Mouse (Mus musculus): ENCODE measurements around the gene Nt5c2. TPM values are rescaled to one million over a fixed set of nuclear protein-coding genes. Genes with fewer than 3 reads are reported as not detected.

Gene Nt5c2
- polyA plus RNA-seq (2012; rRNA removed), result 13.6 and 14.9 TPM in 2 replicates

GRCm38 (mm10) chr19:47014447-47015381 is at the start of gene Nt5c2, which contains the start of gene Ina:
Gene Nt5c2 (minus strand): TSS chr19:47015153.
Gene Ina (plus strand): TSS chr19:47014698.

DNA sequence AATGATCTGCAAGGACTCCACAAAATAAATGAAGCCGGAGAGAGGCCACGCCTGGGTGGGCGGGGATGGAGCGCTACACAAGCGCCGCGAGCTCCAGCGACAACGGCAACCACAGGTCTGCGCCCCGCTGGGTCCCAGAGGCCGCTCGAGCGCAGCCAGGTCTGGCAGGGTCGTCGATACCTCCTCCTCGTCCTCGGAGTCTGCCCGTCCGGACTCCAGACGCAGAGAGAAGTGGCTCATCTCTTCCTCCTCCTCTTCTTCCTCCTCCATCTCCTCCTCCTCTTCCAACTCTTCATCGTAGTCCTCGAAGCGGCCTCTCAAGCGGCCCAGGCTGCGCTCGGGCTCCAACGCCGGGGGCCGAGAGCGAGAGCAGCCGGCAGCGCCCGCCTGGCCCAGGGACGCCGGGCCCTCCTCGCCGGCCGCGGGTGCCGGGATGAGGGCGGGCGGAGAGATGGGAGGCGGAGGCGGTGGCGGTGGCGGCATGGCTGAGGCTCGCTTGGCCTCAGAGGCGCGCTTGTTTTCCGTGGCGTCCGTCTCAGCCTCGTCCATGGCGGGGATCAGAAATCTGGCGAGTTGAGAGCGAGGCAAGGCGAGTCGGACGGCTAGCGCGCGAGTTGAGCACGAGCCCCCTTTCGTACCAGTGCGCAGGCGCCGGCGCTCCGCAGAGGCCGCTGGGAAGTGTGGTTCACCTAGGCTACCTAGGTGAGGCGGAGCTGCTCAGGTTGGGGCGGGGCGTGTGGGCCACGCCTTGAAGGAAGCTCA is 35.5 kb upstream of the Nt5c2 start, which contains the start of gene Pcgf6:
Gene Pcgf6, minus strand, starts transcription at position 636 of the 762 bp plus-strand sequence.

Other genes with a start within 250 kb of the Nt5c2 start
- 0.01 and 0.02 TPM in 2 replicates for gene Ina, start 455 bp downstream of the Nt5c2 start, polyA plus RNA-seq (2012; rRNA removed)
- gene Pcgf6, start 35.8 kb upstream of the Nt5c2 start, polyA plus RNA-seq (2012; rRNA removed), result 8.6 and 9.4 TPM in 2 replicates
- 2.9 and 3.0 TPM in 2 replicates for gene Taf5, start 52.6 kb upstream of the Nt5c2 start, polyA plus RNA-seq (2012; rRNA removed)
- gene Usmg5, start 75.5 kb upstream of the Nt5c2 start, polyA plus RNA-seq (2012; rRNA removed), result 430 and 520 TPM in 2 replicates
- 5.1 and 6.4 TPM in 2 replicates for gene Pdcd11, start 75.6 kb upstream of the Nt5c2 start, polyA plus RNA-seq (2012; rRNA removed)
- gene Calhm2, start 123.1 kb upstream of the Nt5c2 start, polyA plus RNA-seq (2012; rRNA removed), result 1.9 and 2.0 TPM in 2 replicates
- not detected in 2 replicates for gene Calhm1, start 129.1 kb upstream of the Nt5c2 start, polyA plus RNA-seq (2012; rRNA removed)
- gene Calhm3, start 142.6 kb upstream of the Nt5c2 start, polyA plus RNA-seq (2012; rRNA removed), result 0.02 TPM in 1 of 2 replicates, not detected in the other
- gene Neurl1a, start 163.7 kb upstream of the Nt5c2 start, polyA plus RNA-seq (2012; rRNA removed), result 0.65 and 0.70 TPM in 2 replicates

Data from liver, embryonic 18 days (tissue).